Mouse (Mus musculus): Measurements from ENCODE around the gene Gpr182. TPM values are rescaled to one million over a fixed set of nuclear protein-coding genes. Genes with fewer than 3 reads are reported as not detected.

The Gpr182 gene
- polyA plus RNA-seq, 1 experiment from 2014 or later, result 0.90 TPM

- Histone ChIP-seq H3K4me1 (peaks cover 16% of the 10 kb centered on the region), H3K36me3 (no peaks in the 10 kb centered on the region), H3K4me3 (no peak overlapping the region), H3K27ac (no peak overlapping the region), H3K27me3 (no peaks in the 10 kb centered on the region), H3K4me2 (no peak overlapping the region), H3K9me3 (no peaks in the 10 kb centered on the region), H3K9ac (no peak overlapping the region)
- 78% methylated on average over 13 of the region's 13 CpGs for WGBS
- no peak for ATAC-seq (ENCODE audit: insufficient number of reproducible peaks, insufficient read depth, low FRiP score, low TSS enrichment, low read depth)
These were observed 41.2 kb downstream of the Gpr182 start for GRCm38 (mm10) chr10:127710331-127710730.

DNA sequence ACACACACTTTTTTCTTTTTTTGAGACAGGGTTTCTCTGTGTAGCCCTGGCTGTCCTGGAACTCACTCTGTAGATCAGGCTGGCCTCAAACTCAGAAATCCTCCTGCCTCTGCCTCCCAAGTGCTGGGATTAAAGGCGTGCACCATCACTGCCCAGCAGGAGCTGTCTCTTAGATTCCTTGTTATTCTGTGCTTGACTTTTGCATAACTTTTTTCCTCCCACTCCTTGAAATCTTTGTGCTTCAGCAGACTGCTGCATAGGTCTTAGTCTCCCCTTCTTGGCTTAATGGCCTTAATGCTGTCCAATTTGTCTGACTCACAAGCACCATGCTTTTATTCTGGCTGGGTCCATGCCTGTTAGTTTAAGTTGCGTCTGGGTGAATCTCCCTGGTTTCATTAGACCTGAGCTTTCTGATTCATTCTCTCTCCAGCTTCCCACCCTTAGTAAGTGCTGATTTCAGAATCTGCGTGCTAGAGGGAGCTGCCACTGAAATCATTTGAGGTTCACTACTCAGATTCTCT lies 42.6 kb downstream of the Gpr182 start:
- Histone ChIP-seq H3K36me3 (no peaks in the 10 kb centered on the region), H3K4me2 (no peak overlapping the region), H3K9ac (no peak overlapping the region), H3K4me1 (peaks cover 16% of the 10 kb centered on the region), H3K27ac (no peak overlapping the region), H3K27me3 (no peaks in the 10 kb centered on the region), H3K9me3 (no peaks in the 10 kb centered on the region), H3K4me3 (no peak overlapping the region)
- ATAC-seq (ENCODE audit: insufficient number of reproducible peaks, insufficient read depth, low FRiP score, low TSS enrichment, low read depth), result no peak
- WGBS, result 85% methylated on average over 3 of the region's 3 CpGs

DNA sequence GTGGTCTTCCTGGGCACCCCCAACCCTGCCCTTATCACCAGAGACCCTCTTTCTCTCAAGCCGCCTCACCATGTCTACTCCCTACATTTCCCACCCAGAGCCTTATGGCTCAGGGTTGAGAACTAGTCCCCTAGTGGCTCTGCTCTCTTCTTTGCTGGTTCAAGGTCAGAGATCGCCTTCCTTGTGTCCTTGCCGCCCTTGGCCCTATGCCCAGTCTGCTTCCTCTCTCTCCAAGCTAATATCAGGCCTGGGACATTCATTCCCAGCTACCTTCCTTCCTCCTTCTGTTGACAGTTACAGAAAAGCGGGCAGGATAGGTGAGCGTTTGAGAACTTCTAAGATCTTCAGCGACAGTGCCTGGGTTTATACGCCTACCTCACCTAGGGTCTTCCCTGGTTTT lies 43.8 kb downstream of the Gpr182 start:
- Histone ChIP-seq H3K4me2 (no peak overlapping the region), H3K9ac (no peak overlapping the region), H3K27ac (no peak overlapping the region), H3K9me3 (no peaks in the 10 kb centered on the region), H3K36me3 (no peaks in the 10 kb centered on the region), H3K27me3 (no peaks in the 10 kb centered on the region), H3K4me1 (peaks cover 10% of the 10 kb centered on the region), H3K4me3 (no peak overlapping the region)
- 90% methylated on average over 7 of the region's 7 CpGs for WGBS
- no peak for ATAC-seq (ENCODE audit: insufficient number of reproducible peaks, insufficient read depth, low FRiP score, low TSS enrichment, low read depth)

- Histone ChIP-seq H3K9me3 (no peaks in the 10 kb centered on the region), H3K4me1 (no peaks in the 10 kb centered on the region), H3K36me3 (no peaks in the 10 kb centered on the region), H3K4me3 (no peak overlapping the region), H3K27me3 (no peaks in the 10 kb centered on the region), H3K4me2 (no peak overlapping the region), H3K27ac (no peak overlapping the region), H3K9ac (no peak overlapping the region)
- WGBS, result 87% methylated on average over 4 of the region's 4 CpGs
- ATAC-seq (ENCODE audit: insufficient number of reproducible peaks, insufficient read depth, low FRiP score, low TSS enrichment, low read depth), result no peak
These were observed 45.7 kb downstream of the Gpr182 start for GRCm38 (mm10) chr10:127705783-127706182.

- no peaks in the 10 kb centered on the region for H3K9me3 ChIP-seq
- no peaks in the 10 kb centered on the region for H3K27me3 ChIP-seq
- peaks cover 7% of the 10 kb centered on the region for H3K36me3 ChIP-seq
- no peaks in the 10 kb centered on the region for H3K4me1 ChIP-seq
- H3K9ac ChIP-seq, result no peak within 1 kb of the TSS
- H3K4me3 ChIP-seq, result no peak within 1 kb of the TSS
- WGBS, result 63% methylated on average over 2 of the region's 2 CpGs
- H3K27ac ChIP-seq, result no peak within 1 kb of the TSS
- ATAC-seq (ENCODE audit: insufficient number of reproducible peaks, insufficient read depth, low FRiP score, low TSS enrichment, low read depth), result no peak
- H3K4me2 ChIP-seq, result no peak within 1 kb of the TSS
These were observed 46.7 kb downstream of the Gpr182 start, which contains the start of gene Myo1a for GRCm38 (mm10) chr10:127704766-127705220. TSS of gene Myo1a (plus strand) at chr10:127705170.

DNA sequence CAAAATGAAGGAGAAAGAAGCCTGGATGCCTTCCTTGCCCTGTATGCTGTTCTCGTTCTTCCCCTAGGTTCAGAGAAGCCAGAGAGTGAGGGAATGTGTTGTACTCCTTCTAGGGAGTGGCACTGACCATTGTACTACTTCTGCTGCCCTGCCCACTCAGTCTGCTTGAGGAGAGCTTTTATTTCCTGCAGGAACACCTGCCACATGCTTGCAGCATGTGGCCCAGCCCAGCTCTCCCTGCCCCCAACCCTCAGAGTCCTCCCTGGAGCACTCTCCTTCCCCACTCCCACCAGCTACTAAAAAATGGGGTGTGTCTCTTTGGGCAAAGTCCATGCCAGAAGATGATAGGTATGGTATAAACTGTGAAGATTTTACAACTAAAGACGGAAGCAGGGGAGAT lies 47.2 kb downstream of the Gpr182 start:
- no peak overlapping the region for H3K27ac ChIP-seq
- H3K4me2 ChIP-seq, result no peak overlapping the region
- peaks cover 12% of the 10 kb centered on the region for H3K36me3 ChIP-seq
- H3K9ac ChIP-seq, result no peak overlapping the region
- 66% methylated on average over 2 of the region's 2 CpGs for WGBS
- H3K27me3 ChIP-seq, result no peaks in the 10 kb centered on the region
- no peak for ATAC-seq (ENCODE audit: insufficient number of reproducible peaks, insufficient read depth, low FRiP score, low TSS enrichment, low read depth)
- H3K4me3 ChIP-seq, result no peak overlapping the region
- no peaks in the 10 kb centered on the region for H3K9me3 ChIP-seq
- H3K4me1 ChIP-seq, result no peaks in the 10 kb centered on the region

DNA sequence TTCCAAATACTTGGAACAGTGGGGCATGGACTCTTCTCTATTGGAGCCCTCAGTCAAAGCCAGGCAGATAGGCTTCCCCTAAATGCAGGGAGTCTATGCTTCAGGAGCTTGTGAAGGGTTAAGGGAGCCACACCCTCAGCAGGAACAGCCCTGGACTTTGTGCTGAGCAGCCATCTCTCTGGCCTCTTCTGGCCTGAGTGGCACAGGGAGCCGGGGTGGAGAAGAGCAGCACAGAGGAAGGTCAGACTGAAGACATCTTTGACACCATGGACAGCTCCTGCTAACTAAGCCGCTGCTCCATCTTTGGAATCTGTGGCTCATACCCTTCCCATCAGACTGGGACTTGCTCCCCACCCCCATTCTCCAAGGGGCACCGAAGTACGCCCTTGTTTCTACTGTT lies 48.2 kb downstream of the Gpr182 start:
- Histone ChIP-seq H3K27me3 (no peaks in the 10 kb centered on the region), H3K27ac (no peak overlapping the region), H3K9ac (no peak overlapping the region), H3K9me3 (no peaks in the 10 kb centered on the region), H3K4me2 (no peak overlapping the region), H3K4me3 (no peak overlapping the region), H3K4me1 (no peaks in the 10 kb centered on the region), H3K36me3 (peaks cover 21% of the 10 kb centered on the region)
- 38% methylated on average over 4 of the region's 4 CpGs for WGBS
- no peak for ATAC-seq (ENCODE audit: insufficient number of reproducible peaks, insufficient read depth, low FRiP score, low TSS enrichment, low read depth)

- no peak overlapping the region for H3K9ac ChIP-seq
- 87% methylated on average over 7 of the region's 7 CpGs for WGBS
- H3K4me1 ChIP-seq, result no peaks in the 10 kb centered on the region
- no peak overlapping the region for H3K27ac ChIP-seq
- H3K9me3 ChIP-seq, result no peaks in the 10 kb centered on the region
- no peak overlapping the region for H3K4me3 ChIP-seq
- H3K4me2 ChIP-seq, result no peak overlapping the region
- no peak for ATAC-seq (ENCODE audit: insufficient number of reproducible peaks, insufficient read depth, low FRiP score, low TSS enrichment, low read depth)
- peaks cover 44% of the 10 kb centered on the region for H3K36me3 ChIP-seq
- H3K27me3 ChIP-seq, result no peaks in the 10 kb centered on the region
These were observed 52.6 kb downstream of the Gpr182 start for GRCm38 (mm10) chr10:127698966-127699365.

Other genes starting within 250 kb of the Gpr182 start
- gene Ndufa4l2, start 236.8 kb downstream of the Gpr182 start, polyA plus RNA-seq (2015; fragmentation: Nextera tagmentation; extraction: Ambion mirVana), result 20.0 and 32.7 TPM in 2 replicates
- gene Shmt2, start 229.3 kb downstream of the Gpr182 start, polyA plus RNA-seq (2015; fragmentation: Nextera tagmentation; extraction: Ambion mirVana), result 81.7 and 92.3 TPM in 2 replicates
- gene Nxph4, start 217.2 kb downstream of the Gpr182 start, polyA plus RNA-seq (2015; fragmentation: Nextera tagmentation; extraction: Ambion mirVana), result 3.0 and 3.9 TPM in 2 replicates
- 139 and 159 TPM in 2 replicates for gene Lrp1, start 130.6 kb downstream of the Gpr182 start, polyA plus RNA-seq (2015; fragmentation: Nextera tagmentation; extraction: Ambion mirVana)
- 21.1 and 22.0 TPM in 2 replicates for gene Stat6, start 108.7 kb downstream of the Gpr182 start, polyA plus RNA-seq (2015; fragmentation: Nextera tagmentation; extraction: Ambion mirVana)
- 9.1 and 10.6 TPM in 2 replicates for gene Nemp1, start 84.8 kb downstream of the Gpr182 start, polyA plus RNA-seq (2015; fragmentation: Nextera tagmentation; extraction: Ambion mirVana)
- 19.5 and 20.3 TPM in 2 replicates for gene Nab2, start 83.2 kb downstream of the Gpr182 start, polyA plus RNA-seq (2015; fragmentation: Nextera tagmentation; extraction: Ambion mirVana)
- 0.66 and 2.5 TPM in 2 replicates for gene Myo1a, start 46.6 kb downstream of the Gpr182 start, polyA plus RNA-seq (2015; fragmentation: Nextera tagmentation; extraction: Ambion mirVana)
- 0.55 TPM in 1 of 2 replicates, not detected in the other for gene Tac2, start 27.3 kb downstream of the Gpr182 start, polyA plus RNA-seq (2015; fragmentation: Nextera tagmentation; extraction: Ambion mirVana)
- gene Zbtb39, start 12.2 kb downstream of the Gpr182 start, polyA plus RNA-seq (2015; fragmentation: Nextera tagmentation; extraction: Ambion mirVana), result 3.7 TPM in 2 replicates
- gene Rdh1, start 8.0 kb upstream of the Gpr182 start, polyA plus RNA-seq (2015; fragmentation: Nextera tagmentation; extraction: Ambion mirVana), result 0.06 TPM in 1 of 2 replicates, not detected in the other
- not detected in 2 replicates for gene Rdh16f1, start 8.1 kb upstream of the Gpr182 start, polyA plus RNA-seq (2015; fragmentation: Nextera tagmentation; extraction: Ambion mirVana)
- 0.34 and 0.37 TPM in 2 replicates for gene Rdh9, start 24.7 kb upstream of the Gpr182 start, polyA plus RNA-seq (2015; fragmentation: Nextera tagmentation; extraction: Ambion mirVana)
- gene Rdh16, start 49.4 kb upstream of the Gpr182 start, polyA plus RNA-seq (2015; fragmentation: Nextera tagmentation; extraction: Ambion mirVana), result not detected in 2 replicates
- gene Rdh19, start 98.2 kb upstream of the Gpr182 start, polyA plus RNA-seq (2015; fragmentation: Nextera tagmentation; extraction: Ambion mirVana), result not detected in 2 replicates
- gene Rdh16f2, start 114.7 kb upstream of the Gpr182 start, polyA plus RNA-seq (2015; fragmentation: Nextera tagmentation; extraction: Ambion mirVana), result not detected in 2 replicates
- 0.21 TPM in 1 of 2 replicates, not detected in the other for gene Rdh7, start 137.1 kb upstream of the Gpr182 start, polyA plus RNA-seq (2015; fragmentation: Nextera tagmentation; extraction: Ambion mirVana)
- 0.08 and 0.10 TPM in 2 replicates for gene Sdr9c7, start 146.8 kb upstream of the Gpr182 start, polyA plus RNA-seq (2015; fragmentation: Nextera tagmentation; extraction: Ambion mirVana)

Measured in embryonic facial prominence, embryonic 13.5 days (tissue).